Mouse (Mus musculus): ENCODE data around the gene Fcgrt. TPM values are rescaled to one million over a fixed set of nuclear protein-coding genes. Genes with fewer than 3 reads are reported as not detected.
A peak's percentile ranks its signal among the peaks of the same experiment; 100 is the strongest.

The Fcgrt gene
- polyA plus RNA-seq, 2 experiments from 2014 or later: 0.78 to 1.1 TPM

- peak; percentile 45 for ATAC-seq
Measured at GRCm38 (mm10) chr7:45053117-45053930, 50.3 kb downstream of the Fcgrt start.

- ATAC-seq: no peak
Measured at GRCm38 (mm10) chr7:45052862-45053116, 50.9 kb downstream of the Fcgrt start, which contains the start of gene Prr12. TSS of gene Prr12 (minus strand) at chr7:45052881.

GRCm38 (mm10) chr7:45052181-45052861, 51.3 kb downstream of the Fcgrt start:
- ATAC-seq: no peak

GRCm38 (mm10) chr7:45051601-45051974, 52.1 kb downstream of the Fcgrt start:
- no peak for ATAC-seq

- ATAC-seq: no peak
Measured at GRCm38 (mm10) chr7:45050945-45051600, 52.6 kb downstream of the Fcgrt start.

GRCm38 (mm10) chr7:45048923-45049657, 54.6 kb downstream of the Fcgrt start:
- no peak for ATAC-seq

DNA sequence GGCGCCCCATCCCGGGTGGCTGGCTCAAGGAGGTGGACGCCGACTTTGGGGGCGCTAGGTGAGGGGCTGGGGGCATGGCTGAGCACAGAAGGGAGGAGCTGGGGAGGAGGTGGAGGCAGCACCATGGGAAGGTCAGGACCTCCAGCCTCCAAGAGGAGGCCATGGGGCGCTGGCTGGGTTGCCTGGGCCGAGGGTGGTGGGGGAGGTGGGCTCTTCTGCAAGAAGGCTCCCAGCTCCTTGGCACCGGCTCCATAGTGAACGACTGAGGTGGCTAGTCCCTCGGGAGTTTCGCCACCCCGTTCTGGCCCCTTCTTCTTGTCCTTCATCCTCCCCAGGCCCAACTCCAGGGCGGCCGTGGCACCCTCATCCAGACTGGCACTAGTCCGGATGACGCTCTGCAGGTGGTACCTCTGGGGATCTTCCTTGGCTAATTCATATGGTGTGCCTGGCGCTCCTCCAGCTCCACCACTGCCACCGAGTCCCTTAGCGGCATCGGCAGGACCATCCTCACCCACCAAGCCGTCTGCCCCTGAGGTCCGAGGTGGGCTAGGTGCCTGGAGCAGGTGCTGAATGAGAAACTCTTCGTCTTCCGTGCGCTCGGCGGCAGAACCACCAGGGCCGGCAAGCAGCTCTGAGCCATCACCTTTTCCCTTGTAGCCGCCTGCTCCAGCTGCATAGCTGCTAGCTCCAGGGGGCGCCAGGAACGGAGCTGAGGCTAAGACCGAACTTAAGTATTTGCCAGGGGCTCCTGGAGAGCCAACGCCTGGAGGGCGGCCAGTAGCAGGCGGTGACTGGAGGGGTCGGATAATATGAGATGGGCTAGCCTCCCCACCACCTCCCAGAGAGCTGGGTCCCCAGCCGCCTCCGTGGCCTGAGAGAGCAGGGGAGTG, 55.4 kb downstream of the Fcgrt start:
- ATAC-seq: no peak

GRCm38 (mm10) chr7:45047491-45047890, 56.2 kb downstream of the Fcgrt start:
- ATAC-seq: no peak

- ATAC-seq: no peak
Measured at GRCm38 (mm10) chr7:45046853-45047350, 56.7 kb downstream of the Fcgrt start.

DNA sequence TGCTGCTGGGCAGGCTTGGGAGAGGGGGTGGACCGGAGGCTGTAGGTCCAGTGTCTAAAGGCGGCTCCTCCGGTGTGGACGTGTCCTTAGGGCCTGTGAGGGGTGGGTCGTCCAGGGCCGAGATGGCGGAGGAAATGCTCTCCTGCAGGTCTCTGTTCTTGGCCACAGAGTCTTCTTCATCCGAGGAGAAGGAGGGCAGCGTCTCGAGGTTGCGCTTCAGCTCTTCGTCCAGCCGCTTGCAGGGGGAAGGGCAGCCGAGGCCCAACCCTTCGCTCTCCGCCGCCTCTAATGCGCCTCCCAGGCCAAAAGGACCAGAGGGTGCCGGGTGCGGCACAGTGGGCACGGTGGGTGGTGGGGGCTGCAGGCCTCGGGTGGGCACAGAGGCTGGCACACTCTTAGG, 57.9 kb downstream of the Fcgrt start:
- no peak for ATAC-seq

DNA sequence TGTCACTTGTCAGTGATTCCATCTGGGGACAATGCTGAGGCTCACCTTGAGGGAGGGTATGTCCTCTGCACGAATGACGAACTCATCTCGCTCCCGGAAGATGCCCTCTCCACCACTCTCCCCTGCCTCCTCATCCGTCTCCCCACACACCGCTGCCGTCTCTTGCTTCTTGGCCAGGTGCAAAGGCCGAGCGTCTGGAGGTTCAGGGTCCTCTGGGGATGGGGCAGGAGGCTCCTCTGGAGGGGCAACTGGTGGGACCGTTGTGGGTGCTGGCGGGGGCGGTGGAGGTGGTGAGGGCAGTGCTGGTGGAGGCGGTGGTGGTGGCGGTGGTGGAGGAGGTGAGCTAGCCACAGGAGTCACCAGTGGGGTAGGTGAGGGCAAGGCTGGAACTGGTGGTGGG, 60.3 kb downstream of the Fcgrt start:
- ATAC-seq: no peak

Other genes with a start within 250 kb of the Fcgrt start
- gene Pnkp, start 246.7 kb downstream of the Fcgrt start, polyA plus RNA-seq (2017; shearing (Covaris generic)): 10 to 100 TPM; 41.4 to 48.8 TPM
- gene Ptov1, start 234.1 kb downstream of the Fcgrt start, polyA plus RNA-seq (2017; shearing (Covaris generic)): 1 to 10 TPM; 1.3 to 2.3 TPM
- gene Med25, start 211.1 kb downstream of the Fcgrt start, polyA plus RNA-seq (2017; shearing (Covaris generic)): 10 to 100 TPM; 12.2 to 20.1 TPM
- 10 to 100 TPM in 1 of 2 experiments, 1 to 10 TPM in 1; 7.3 to 19.3 TPM for gene Fuz, start 207.8 kb downstream of the Fcgrt start, polyA plus RNA-seq (2017; shearing (Covaris generic))
- 1 to 10 TPM; 6.8 to 8.0 TPM for gene Ap2a1, start 174.4 kb downstream of the Fcgrt start, polyA plus RNA-seq (2017; shearing (Covaris generic))
- not detected for gene Tsks, start 160.6 kb downstream of the Fcgrt start, polyA plus RNA-seq (2017; shearing (Covaris generic))
- under 1 TPM; 0.80 to 0.98 TPM for gene Cpt1c, start 129.0 kb downstream of the Fcgrt start, polyA plus RNA-seq (2017; shearing (Covaris generic))
- 100 to 1,000 TPM in 1 of 2 experiments, 10 to 100 TPM in 1; 38.0 to 103 TPM for gene Prmt1, start 117.3 kb downstream of the Fcgrt start, polyA plus RNA-seq (2017; shearing (Covaris generic))
- gene Irf3, start 106.2 kb downstream of the Fcgrt start, polyA plus RNA-seq (2017; shearing (Covaris generic)): 100 to 1,000 TPM in 1 of 2 experiments, 10 to 100 TPM in 1; 88.9 to 129 TPM
- 10 to 100 TPM; 18.4 to 31.8 TPM for gene Bcl2l12, start 105.1 kb downstream of the Fcgrt start, polyA plus RNA-seq (2017; shearing (Covaris generic))
- gene Scaf1, start 87.5 kb downstream of the Fcgrt start, polyA plus RNA-seq (2017; shearing (Covaris generic)): 1 to 10 TPM; 8.6 to 8.7 TPM
- gene Rras, start 85.9 kb downstream of the Fcgrt start, polyA plus RNA-seq (2017; shearing (Covaris generic)): 1 to 10 TPM; 4.5 to 6.1 TPM
- 10 to 100 TPM in 1 of 2 experiments, 1 to 10 TPM in 1; 9.5 to 11.4 TPM for gene Prr12, start 51.0 kb downstream of the Fcgrt start, polyA plus RNA-seq (2017; shearing (Covaris generic))
- 100 to 1,000 TPM; 143 to 161 TPM for gene Nosip, start 41.4 kb downstream of the Fcgrt start, polyA plus RNA-seq (2017; shearing (Covaris generic))
- gene Prrg2, start 41.2 kb downstream of the Fcgrt start, polyA plus RNA-seq (2017; shearing (Covaris generic)): 1 to 10 TPM in 1 of 2 experiments, under 1 TPM in 1; 0.41 to 1.2 TPM
- gene Rcn3, start 11.6 kb downstream of the Fcgrt start, polyA plus RNA-seq (2017; shearing (Covaris generic)): 1 to 10 TPM; 4.7 to 5.4 TPM
- gene Rps11, start 20.6 kb upstream of the Fcgrt start, polyA plus RNA-seq (2017; shearing (Covaris generic)): 1,000 to 10,000 TPM; 4,562 to 5,652 TPM
- gene Rpl13a, start 24.9 kb upstream of the Fcgrt start, polyA plus RNA-seq (2017; shearing (Covaris generic)): 1,000 to 10,000 TPM; 7,090 to 8,122 TPM
- not detected for gene Gm45713, start 32.4 kb upstream of the Fcgrt start, polyA plus RNA-seq (2017; shearing (Covaris generic))
- gene Flt3l, start 32.6 kb upstream of the Fcgrt start, polyA plus RNA-seq (2017; shearing (Covaris generic)): 100 to 1,000 TPM; 118 to 125 TPM
- 10 to 100 TPM; 44.4 to 53.0 TPM for gene Pih1d1, start 50.5 kb upstream of the Fcgrt start, polyA plus RNA-seq (2017; shearing (Covaris generic))
- 10 to 100 TPM; 21.4 to 27.4 TPM for gene Aldh16a1, start 50.7 kb upstream of the Fcgrt start, polyA plus RNA-seq (2017; shearing (Covaris generic))
- not detected for gene Slc17a7, start 60.1 kb upstream of the Fcgrt start, polyA plus RNA-seq (2017; shearing (Covaris generic))
- gene Gfy, start 75.7 kb upstream of the Fcgrt start, polyA plus RNA-seq (2017; shearing (Covaris generic)): not detected
- not detected for gene Pth2, start 77.1 kb upstream of the Fcgrt start, polyA plus RNA-seq (2017; shearing (Covaris generic))
- gene Ccdc155, start 101.0 kb upstream of the Fcgrt start, polyA plus RNA-seq (2017; shearing (Covaris generic)): under 1 TPM; 0.24 to 0.34 TPM
- gene Dkkl1, start 108.3 kb upstream of the Fcgrt start, polyA plus RNA-seq (2017; shearing (Covaris generic)): 10 to 100 TPM; 20.6 to 24.7 TPM
- gene Tead2, start 111.9 kb upstream of the Fcgrt start, polyA plus RNA-seq (2017; shearing (Covaris generic)): 1 to 10 TPM; 1.5 to 2.8 TPM
- gene Cd37, start 135.3 kb upstream of the Fcgrt start, polyA plus RNA-seq (2017; shearing (Covaris generic)): 100 to 1,000 TPM; 420 to 495 TPM
- not detected for gene Slc6a16, start 137.2 kb upstream of the Fcgrt start, polyA plus RNA-seq (2017; shearing (Covaris generic))
- not detected for gene Slc6a21, start 173.7 kb upstream of the Fcgrt start, polyA plus RNA-seq (2017; shearing (Covaris generic))
- gene Trpm4, start 229.9 kb upstream of the Fcgrt start, polyA plus RNA-seq (2017; shearing (Covaris generic)): 10 to 100 TPM; 21.7 to 27.8 TPM
- gene Hrc, start 231.4 kb upstream of the Fcgrt start, polyA plus RNA-seq (2017; shearing (Covaris generic)): not detected

Measured in activated CD4-positive, CD25-positive, alpha-beta regulatory T cell, adult 4 months (primary cell).